Mouse (Mus musculus): ENCODE results near the gene Dhtkd1.
"Not testable (repeated sequence)": the region's sequence is repeated elsewhere in the genome, so short reads cannot be mapped to it uniquely, and the experiment has no call there.

Gene Dhtkd1

GRCm38 (mm10) chr2:5942416-5943032 is at the start of gene Dhtkd1:
Gene Dhtkd1 (minus strand): TSS chr2:5942792.
- DNase-seq, result peak; percentile 79

DNA sequence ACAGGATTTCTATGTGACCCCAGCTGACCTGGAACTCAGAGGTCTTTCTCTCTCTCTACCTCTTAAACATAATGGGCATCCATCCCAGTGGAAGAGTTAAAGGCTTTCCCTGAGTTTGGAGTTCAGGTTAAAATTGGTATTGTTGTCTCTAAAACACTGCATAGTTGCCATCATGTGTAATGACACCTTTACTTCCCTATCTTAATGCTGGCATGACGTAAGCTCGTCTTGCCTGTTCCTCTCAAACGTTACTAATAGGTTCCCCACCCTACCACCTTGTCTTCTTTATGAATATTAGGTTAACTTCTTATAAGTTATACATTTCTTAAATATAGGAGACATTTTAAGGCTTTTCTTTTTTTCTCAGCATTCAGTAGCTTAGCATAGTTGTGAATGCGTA is 34.9 kb upstream of the Dhtkd1 start:
- no peak for DNase-seq

DNA sequence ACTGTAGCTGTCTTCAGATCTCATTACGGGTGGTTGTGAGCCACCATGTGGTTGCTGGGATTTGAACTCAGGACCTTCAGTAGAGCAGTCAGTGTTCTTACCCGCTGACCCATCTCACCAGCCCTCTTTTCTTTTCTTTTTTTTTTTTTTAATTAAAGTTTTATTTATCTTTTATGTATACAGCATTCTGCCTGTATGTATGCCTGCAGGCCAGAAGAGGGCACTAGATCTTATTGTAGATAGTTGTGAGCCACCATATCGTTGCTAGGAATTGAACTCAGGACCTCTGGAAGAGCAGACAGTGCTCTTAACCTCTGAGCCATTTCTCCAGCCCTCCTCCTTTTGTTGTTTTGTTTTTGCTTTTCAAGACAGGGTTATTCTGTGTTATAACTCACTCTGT is 28.0 kb upstream of the Dhtkd1 start:
- not testable (repeated sequence) for DNase-seq

GRCm38 (mm10) chr2:5965972-5966371 is 23.4 kb upstream of the Dhtkd1 start:
- no peak for DNase-seq

GRCm38 (mm10) chr2:5963729-5964128 is 21.1 kb upstream of the Dhtkd1 start:
- DNase-seq, result not testable (repeated sequence)

- no peak for DNase-seq
These were observed 19.7 kb upstream of the Dhtkd1 start for GRCm38 (mm10) chr2:5962265-5962664.

DNA sequence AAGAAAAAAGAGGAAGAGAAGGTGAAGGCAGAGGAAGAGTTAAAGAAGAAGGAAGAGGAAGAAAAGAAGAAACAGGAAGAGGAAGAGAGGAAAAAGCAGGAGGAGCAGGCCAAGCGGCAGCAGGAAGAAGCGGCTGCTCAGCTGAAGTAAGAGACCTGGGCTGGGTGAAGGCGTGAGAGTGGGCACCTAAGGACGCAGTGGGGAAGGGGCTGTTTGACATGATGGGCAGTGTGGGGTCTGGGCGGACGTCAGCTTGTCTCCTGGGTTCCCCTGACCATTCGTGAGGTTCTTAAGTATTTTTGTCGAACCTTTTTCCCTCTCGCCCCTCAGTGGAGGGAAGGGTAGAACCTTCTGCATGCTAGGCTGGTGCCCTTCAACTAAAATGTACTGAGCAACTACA is 15.1 kb upstream of the Dhtkd1 start:
- no peak for DNase-seq

GRCm38 (mm10) chr2:5951621-5952211 is 9.1 kb upstream of the Dhtkd1 start:
- DNase-seq, result peak; percentile 64

DNA sequence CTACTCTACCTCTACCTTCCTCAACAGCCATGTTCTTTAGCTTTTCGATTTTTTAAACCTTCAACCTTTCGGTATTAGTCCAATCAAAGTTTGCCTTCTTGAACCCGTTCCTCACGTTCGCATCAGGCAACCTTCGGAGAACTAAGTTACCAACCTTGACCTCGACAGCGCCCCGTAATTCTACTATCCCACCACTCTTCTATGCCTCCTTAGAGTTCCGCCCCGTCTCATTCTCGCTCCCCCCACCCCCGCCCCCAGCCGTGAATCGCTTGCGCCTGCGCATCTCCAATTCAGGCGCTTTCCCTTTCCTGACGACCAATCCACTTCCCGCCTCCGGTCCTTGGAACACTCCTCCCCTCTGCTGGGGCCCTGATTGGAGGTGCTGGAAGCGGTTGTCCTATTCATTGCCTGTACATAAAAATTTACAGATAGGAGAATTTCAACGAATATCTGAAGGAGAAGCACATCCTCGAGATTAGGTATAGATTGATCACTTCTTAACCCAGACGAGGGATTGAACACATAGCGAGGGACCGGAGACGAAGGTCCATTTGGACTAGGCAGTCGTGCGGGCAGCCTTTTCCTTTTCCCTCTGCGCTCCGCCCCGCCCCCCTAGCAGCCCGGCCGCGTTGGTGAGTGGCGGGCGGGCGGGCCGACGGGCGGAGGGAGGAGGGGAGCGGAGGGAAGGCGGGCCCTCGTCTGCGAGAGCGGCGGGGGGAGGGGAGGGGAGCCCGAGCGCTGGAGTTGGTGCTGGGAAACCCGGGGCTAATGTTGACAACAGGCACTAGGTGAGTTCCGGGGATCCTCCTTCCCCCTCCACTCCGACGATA is 8.4 kb upstream of the Dhtkd1 start, which contains the start of gene Upf2:
Gene Upf2 (plus strand): TSS at position 704 of the 830 bp plus-strand sequence.
- DNase-seq, result peak; percentile 97

GRCm38 (mm10) chr2:5950305-5950704 is 7.7 kb upstream of the Dhtkd1 start:
- DNase-seq, result peak; percentile 18

DNA sequence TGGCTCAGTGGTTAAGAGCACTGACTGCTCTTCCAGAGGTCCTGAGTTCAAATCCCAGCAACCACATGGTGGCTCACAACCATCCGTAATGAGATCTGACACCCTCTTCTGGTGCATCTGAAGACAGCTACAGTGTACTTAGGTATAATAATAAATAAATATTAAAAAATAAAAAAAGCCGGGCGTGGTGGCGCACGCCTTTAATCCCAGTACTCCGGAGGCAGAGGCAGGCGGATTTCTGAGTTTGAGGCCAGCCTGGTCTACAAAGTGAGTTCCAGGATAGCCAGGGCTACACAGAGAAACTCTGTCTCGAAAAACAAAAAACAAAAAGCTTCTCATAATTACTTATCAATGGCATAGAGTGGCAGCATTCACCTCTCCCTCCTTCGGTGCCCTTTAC is 7.2 kb upstream of the Dhtkd1 start:
- not testable (repeated sequence) for DNase-seq

DNA sequence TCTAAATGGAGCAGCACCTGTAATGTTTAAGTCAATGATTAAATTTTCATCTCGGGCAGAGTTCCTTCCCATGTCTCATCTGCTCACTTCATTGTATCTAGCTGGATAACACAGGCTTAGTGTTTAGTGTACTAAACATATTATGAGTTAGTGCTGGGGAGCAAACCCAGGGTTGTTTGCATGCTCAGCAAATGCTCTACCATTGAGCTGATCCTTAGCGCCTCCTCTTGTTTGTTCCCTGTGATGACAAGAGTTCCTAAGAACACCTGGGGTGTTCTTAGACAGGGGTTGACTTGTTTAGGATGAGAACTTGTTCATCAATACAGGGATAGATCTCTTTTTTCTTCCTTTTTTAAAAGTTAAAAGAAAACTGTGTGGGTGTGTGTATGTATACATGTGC is 6.4 kb upstream of the Dhtkd1 start:
- DNase-seq, result no peak

DNA sequence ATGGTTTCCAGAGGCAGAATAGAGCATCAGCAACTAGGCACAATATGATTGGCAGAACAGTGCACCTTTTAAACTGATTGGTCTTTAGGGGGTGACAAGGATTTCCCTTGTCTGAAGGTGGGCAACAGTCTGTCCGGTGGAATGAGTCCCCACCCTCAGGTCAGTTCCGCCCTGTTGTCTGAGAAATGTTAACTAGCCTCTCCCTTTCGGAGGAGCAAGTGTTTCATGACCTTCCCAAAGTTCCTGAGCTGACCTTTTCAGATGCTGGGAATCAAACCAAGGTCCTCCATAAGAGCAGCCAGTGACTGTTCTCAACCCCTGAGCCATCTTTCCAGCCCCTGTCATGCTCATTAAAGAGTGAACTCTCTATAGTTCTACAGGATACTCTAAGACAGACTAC is 4.3 kb upstream of the Dhtkd1 start:
- no peak for DNase-seq

- DNase-seq, result no peak
These were observed 3.0 kb upstream of the Dhtkd1 start for GRCm38 (mm10) chr2:5945629-5946028.

DNA sequence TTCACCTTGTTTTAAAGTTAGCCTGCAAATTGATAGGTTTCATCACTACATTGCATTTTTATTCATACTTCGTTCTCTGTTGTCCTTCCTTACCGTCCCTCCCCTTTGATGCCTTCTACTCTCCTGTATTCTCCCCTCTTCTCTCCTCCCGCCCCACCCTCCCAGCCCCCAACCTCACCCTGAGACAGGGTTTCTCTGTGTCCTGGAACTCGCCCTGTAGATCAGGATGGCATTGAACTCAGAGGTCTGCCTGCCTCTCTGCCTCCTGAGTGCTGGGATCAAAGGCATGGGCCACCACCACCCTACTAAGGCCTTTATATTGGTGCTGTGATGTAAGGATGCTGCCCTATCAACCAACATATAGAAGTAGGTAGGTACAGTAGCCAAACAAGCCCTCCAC is 479 bp upstream of the Dhtkd1 start:
- DNase-seq, result no peak

GRCm38 (mm10) chr2:5941861-5942415 is 654 bp downstream of the Dhtkd1 start:
- no peak for DNase-seq

DNA sequence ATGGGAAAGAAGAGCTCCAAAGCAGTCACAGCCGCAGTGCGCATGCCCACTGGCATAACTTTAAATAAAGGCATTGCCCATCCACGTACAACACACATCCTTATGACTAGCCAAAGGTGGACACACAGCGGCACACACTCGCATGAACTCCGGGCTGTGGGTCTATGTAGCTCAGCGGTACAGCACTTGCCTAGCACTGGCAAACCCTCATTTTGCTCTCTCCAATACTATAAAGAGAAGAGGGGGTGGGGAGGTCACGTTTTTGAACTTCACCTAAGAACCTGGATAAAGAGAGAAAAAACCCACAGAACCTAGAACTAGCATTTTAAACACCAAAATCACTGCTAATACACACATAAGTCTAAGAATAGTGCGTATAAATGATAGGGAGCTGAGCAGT is 1.7 kb downstream of the Dhtkd1 start:
- DNase-seq, result no peak

- DNase-seq, result no peak
These were observed 2.7 kb downstream of the Dhtkd1 start for GRCm38 (mm10) chr2:5939911-5940310.

DNA sequence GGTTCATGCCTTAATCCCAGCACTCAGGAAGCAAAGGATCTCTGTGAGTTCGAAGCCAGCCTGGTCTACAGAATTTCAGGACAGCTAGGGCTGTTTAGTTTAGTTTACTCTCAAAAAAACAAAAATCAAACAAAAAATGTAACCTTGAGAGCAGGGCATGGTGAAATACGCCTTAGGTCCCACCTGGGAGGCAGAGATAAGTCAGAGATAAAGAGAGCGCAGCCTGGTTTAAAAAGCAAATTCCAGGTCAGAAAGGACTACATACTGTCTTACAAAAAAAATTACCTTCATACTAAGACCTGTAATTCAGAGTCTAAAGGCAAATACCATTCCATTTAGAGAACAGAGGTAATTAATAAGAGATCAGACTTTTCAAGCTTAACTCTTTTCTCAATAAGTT is 3.3 kb downstream of the Dhtkd1 start:
- no peak for DNase-seq

DNA sequence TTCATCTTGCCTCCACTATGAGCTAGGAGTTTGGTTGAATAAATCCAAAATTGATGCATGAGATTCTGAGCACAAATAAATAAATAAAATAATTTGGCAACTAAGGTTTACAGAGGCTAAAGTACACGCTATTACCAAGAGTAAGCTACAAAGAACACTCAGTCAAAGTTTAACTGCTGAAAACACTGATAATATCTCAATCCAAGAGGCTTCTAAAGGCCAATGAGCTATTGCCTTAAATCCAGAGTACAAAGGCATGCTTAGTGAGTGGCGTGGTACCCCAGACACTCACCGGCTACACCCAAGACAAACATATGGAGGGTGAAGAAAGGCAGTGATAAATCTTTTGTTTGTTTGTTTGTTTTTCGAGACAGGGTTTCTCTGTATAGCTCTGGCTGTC is 6.0 kb downstream of the Dhtkd1 start:
- no peak for DNase-seq

- DNase-seq, result no peak
These were observed 6.5 kb downstream of the Dhtkd1 start for GRCm38 (mm10) chr2:5936068-5936467.

- DNase-seq, result no peak
These were observed 7.7 kb downstream of the Dhtkd1 start for GRCm38 (mm10) chr2:5934936-5935335.

DNA sequence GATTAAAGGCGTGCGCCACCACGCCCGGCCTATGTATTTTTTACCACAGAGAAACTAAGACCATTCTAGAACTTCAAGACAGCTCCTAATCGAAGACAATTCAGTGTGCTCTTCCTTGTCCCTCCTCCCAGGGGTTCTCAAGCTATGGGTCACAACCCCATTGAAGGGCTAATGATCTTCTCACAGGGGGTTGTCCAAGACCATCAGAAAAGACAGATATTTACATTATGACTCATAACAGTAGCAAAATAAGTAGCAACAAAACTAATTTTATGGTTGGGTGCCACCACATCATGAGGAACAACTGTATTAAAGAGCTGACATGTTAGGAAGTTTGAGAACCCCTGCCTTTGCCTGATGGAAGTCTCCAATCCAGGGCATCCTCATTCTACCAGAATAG is 10.7 kb downstream of the Dhtkd1 start:
- DNase-seq, result no peak

Data from liver (tissue).